Mouse (Mus musculus): Measurements from ENCODE around the gene Tm4sf5. TPM values are rescaled to one million over a fixed set of nuclear protein-coding genes. Genes with fewer than 3 reads are reported as not detected.
"Not testable (repeated sequence)": the region's sequence is repeated elsewhere in the genome, so short reads cannot be mapped to it uniquely, and the experiment has no call there.

The Tm4sf5 gene
- total RNA-seq (2021) = not detected
- long read RNA-seq, partial matches to known transcripts = 0 of 1 reads
- long read RNA-seq, other reads (novel, unspliced or antisense) = 1 of 1 reads

DNA sequence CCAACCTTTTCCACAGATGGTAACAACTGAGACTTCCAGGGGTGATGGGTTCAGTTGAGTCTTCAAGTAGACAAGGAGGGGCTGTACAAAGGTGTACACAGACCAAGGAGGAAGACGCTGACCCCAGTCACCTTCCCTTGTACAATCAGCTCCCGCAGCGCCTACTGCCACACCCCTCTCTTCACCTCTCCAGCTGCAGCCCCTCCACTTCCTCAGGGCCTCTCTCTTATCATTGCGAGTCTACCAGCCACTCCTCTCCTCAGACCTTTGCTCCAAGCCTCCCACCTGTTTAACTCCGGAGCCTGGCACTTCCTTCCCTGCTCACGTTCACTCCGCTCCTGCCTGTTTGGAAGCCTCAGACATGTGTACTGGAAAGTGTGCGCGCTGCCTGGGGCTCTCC lies at the start of gene Tm4sf5:
Gene Tm4sf5 (plus strand): TSS at position 275 of the 400 bp plus-strand sequence.
- DNase-seq (ENCODE audit: low spot score in 2 of 2) = no peak

DNA sequence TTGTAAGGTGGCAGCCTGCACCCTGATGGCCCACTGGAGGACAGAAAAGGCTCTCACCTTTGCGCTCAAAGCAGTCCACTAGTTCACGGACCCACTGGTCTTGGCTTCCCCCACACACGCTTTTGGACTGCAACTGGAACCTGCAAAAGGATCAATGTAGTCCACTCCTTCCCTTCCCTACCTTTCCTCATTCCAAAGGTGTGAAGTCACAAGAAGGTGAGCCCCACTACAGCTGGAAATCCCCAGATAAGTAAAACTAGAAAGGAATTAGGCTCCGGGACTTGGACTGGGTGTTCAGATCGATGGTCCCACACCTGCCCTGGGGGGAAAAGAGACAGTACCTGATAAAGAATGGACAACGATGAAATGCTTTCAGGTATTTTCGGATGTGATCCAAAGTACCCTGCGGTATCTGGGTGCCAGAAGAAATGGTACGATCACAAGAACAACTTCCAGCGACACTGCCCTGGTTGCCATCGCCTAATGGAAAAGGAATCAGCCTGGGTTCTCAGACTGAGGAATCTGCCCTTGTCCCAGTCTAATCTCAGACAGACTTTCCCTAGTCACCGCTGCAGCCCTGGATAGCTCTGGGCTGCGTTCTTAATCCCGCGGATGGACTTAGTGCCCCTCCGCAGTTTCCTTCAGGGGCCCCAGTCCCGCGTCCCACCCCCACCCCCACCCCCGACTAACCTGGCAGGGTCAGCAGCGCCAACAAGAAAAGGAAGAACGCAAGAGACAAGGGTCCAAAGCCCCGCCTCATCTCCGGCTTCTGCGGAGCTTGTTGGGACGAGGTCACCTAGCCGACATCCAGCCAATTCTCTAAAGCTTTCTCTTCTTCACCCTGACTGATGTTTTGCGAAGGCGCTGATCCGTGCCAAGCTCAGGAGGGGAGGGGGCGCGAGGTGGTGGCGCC lies 46.1 kb upstream of the Tm4sf5 start, which contains the start of gene Zmynd15:
Gene Zmynd15 (plus strand): TSS at position 746 of the 913 bp plus-strand sequence.
- no peak for DNase-seq (ENCODE audit: low spot score in 2 of 2)

DNA sequence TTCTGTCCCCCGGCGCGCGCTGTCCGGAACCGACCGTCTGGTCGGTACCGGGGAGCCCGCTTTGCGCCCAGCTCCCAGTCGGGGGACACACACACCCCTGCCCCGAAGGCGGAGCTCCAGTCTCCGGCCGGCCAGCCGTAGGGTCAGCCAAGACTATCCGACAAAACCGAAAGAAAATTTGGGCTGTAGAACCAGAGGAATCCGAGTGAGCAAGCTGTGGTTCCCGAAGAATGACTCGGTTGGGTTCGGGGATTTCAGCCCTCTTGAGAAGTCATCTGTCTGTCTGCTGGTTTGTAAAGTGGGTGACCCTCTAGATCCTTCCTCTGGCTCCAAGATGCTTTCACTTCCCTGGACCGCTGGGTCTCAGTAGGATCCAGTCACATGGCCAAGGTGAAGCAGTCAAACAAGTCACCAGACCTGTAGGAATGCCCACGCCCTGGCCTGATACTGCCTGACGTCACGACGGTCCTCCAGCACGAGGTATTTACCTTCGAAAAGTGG lies 45.4 kb upstream of the Tm4sf5 start, which contains the start of gene Cxcl16:
Gene Cxcl16 (minus strand): TSS at position 384 of the 501 bp plus-strand sequence.
- peak in 1 of 2 experiments; percentile 23 for DNase-seq (ENCODE audit: low spot score in 2 of 2)

DNA sequence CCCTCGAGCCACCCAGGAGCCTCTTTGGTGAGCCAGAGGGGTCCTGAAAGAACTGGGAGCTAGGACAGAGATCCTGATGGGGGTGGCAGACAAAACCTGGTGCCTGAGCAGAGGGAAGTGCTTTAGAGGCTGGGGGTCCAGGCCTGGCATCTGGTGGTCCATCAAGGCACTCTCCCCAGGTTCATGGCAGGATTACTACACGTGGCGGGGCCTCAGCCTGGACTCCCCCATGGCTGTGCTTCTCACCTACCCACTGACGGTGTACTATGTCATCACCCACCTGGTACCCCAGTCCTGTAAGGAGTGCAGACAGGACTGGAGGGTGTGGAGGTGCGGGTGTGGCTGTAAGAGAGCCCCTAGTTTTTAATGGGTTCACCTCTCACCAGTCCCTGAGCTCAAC lies 41.1 kb upstream of the Tm4sf5 start:
- DNase-seq (ENCODE audit: low spot score in 2 of 2) = no peak

DNA sequence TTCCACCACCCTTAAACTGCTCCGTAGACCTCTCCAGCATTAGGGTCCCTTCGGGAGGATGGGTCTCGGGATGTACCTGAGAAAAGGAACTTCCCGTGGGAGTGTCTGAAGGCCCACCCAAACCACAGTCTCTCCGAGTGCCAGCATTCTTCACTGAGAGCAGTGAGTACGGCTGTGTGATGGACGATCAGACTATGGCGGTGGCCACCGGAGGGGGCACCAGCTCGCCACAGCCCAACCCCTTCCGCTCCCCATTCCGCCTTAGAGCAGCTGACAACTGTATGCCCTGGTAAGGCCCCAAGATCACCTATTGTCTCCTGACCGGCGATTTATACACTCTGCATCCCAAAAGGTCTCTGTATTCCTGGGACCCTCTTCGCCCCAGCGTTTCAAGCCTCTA lies 39.8 kb upstream of the Tm4sf5 start:
- no peak for DNase-seq (ENCODE audit: low spot score in 2 of 2)

DNA sequence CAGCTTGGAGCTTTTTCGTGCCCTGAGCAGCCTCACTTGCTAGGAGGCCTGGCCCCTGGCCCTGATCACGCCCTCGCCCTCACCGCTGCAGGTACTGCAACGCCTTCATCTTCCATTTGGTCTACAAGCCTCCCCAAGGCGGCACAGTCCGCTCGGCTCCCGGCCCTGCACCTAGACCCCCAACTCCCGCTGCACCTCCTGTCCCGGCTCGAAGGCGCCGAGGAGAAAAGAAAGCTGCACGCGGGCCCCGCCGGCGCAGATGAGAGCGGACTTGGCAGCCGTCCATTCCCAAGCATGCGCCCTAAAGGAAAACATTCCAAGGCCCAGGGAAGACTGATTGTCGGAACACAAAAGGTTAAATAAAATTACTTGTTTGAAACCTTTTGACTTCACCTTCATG lies 39.2 kb upstream of the Tm4sf5 start:
- peak in 1 of 2 experiments; percentile 36 for DNase-seq (ENCODE audit: low spot score in 2 of 2)

DNA sequence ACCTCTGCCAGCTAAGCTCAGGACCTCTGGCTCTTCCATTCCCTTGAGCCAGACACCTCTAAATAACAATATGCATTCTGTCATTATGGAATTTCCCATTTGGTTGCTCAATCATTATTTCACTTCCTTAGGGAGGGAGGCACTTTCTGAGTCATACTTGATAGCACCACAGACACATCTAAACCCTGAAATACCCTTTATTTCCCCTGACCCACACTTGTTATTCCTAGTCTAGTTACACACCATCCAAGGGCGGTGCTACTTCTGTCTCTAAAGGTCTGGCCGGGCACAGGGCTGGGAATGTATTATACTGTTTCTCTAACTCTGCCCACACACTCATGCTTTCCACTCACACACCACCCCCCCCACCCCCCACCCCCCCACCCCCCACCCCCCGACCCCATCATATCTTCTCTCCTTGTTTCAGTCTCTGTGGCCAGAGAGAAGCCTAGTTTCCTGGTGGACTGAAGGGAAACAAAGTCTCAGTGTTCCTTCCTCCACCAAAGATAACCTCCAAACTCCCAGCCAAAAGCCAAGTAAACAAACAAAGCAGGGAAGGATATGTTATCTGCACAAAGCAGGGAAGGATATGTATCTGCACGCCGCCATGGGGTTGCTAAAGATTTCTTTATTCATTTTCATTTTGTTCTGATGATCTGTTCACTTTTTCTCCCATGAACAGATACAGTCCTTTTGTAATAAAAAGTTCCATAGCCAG lies 37.0 kb upstream of the Tm4sf5 start:
- DNase-seq (ENCODE audit: low spot score in 2 of 2) = no peak

DNA sequence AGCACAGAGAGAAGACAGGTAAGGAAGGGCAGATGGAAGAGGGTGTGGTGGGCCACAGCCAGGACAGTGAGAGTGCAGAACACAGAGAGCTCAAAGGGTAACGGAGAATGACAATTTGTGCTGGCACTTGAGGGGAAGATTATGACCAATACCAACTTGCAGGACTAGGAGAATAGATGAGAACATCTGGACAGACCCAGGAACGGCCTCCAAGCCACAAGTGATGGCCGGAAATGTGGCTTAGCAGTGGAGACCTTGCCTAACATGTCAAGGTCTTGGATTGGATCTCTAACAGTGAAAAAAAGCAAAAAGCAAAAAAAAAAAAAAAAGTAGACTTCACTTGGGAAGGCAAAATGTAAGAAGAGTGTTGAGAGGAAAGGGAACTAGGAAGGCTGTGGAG lies 35.3 kb upstream of the Tm4sf5 start:
- no peak for DNase-seq (ENCODE audit: low spot score in 2 of 2)

DNA sequence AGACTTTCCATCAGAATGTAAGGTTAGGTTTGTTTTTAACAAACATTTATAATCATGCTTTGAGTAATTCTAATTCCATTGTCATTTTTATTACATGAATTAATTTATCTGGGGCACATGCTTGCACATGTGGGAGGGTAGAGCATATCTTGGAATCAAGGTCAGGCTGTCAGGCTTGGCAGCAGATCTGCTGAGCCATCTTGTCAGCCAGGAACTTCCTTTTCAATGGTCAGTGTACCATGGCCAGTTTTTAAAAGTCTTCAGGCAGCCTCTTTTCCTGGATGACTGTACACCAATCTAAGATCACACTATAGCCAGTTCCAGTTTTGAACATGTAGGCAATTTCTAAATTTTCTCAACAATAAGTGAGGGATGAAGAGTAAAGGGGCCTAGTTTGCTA lies 32.3 kb upstream of the Tm4sf5 start:
- no peak for DNase-seq (ENCODE audit: low spot score in 2 of 2)

DNA sequence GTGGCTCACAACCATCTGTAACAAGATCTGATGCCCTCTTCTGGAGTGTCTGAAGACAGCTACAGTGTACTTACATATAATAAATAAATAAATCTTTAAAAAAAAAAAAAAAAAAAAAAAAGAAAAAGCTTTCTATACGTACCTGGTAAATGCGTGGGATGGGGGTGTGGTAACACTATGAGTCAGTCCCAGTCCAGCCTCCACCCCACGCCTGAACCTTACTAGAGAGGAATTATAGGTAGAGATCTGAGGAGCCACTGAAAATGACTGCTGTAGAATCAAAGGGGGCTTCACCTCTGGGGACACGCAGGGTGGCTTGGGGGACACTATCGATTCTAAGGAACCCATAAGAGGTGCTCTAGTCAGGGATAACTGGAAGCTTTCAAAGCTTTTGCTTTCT lies 31.8 kb upstream of the Tm4sf5 start:
- not testable (repeated sequence) for DNase-seq (ENCODE audit: low spot score in 2 of 2)

DNA sequence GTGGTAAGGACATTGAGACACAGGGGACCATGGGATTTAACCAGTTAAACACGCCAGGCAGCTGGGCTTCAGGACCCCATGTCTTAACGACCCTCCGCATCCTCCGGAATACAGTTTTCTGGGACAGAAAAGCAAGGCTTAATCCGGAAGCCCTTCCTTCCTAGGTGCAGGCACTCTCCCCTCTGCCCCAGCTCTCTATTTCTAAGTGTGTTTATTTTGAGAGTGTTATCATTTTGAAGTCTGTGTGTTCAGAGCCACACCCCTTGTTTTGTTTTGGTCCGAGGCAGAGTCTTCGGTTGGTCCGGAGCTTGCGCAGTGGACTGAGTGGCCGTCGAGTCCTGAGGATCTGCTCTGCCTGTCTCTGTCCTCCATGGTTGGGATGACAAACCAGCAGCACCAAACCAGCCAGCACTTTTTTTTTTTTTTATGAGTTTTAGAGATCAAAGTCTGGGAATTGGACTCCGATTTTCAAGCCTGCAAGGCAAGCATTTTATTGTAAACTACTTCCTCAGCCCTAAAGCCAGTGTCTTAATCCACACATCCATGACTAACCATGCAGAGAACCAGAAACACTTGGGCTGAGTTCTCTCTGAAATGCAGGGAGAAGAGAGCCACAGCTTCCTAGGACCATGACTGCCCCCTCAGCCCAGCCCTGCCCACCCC lies 30.0 kb upstream of the Tm4sf5 start:
- DNase-seq (ENCODE audit: low spot score in 2 of 2) = no peak

DNA sequence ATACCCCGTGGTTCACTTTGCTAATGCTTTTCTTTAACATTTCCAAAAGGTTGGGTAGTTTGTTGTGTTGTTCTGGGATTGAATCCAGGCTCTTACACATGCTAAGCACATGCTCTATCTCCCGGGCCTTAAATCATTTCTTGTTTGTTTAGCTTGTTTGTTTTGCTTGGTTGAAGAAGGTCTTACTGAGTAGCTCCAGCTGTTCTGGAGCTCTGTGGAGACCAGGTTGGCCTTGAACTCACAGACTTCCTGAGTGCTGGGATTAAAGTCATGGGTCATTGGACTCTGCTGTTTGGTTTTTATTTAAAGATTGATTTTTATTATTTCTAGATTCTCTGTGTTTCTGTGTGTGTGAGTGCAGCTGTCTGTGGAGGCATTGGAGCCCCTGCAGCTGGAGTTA lies 19.5 kb upstream of the Tm4sf5 start:
- DNase-seq (ENCODE audit: low spot score in 2 of 2) = no peak

DNA sequence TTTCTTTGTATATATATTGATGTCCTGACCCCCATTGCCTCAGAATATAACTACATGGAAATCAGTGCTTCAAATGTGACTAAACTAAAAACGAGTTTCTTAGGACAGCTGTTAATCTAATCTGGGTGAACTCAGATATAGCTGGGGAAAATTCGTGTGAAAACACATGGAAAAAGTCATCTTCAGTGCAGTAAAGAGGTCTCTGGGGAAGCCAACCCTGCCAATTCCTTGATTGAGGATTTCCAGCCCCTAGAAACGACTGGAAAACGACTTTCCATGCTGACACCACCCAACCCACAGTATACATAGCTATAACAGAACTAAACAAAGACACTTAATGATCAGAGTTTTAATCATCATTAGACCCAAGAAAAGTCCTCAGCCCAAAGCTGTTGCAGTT lies 17.2 kb upstream of the Tm4sf5 start:
- DNase-seq (ENCODE audit: low spot score in 2 of 2) = no peak

DNA sequence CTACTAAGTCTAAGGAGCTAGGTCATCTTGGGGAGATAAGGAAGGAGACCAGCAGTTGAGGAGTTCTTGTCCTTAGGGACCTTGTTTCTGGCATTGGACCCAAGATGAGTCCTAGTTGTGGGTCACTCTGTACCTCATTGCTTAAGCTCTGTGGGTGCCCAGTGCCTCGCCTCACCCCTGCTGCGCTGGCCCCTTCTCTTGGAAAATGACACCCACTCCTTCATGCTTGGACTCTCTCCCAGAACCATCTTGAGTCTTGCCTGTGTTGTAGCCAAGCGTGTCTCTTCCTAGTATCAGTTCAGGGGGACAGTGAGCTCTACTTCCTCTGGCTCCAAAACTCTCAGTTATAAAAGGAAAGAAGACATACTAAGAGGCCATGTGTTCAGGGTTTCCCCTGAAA lies 15.9 kb upstream of the Tm4sf5 start:
- no peak for DNase-seq (ENCODE audit: low spot score in 2 of 2)

DNA sequence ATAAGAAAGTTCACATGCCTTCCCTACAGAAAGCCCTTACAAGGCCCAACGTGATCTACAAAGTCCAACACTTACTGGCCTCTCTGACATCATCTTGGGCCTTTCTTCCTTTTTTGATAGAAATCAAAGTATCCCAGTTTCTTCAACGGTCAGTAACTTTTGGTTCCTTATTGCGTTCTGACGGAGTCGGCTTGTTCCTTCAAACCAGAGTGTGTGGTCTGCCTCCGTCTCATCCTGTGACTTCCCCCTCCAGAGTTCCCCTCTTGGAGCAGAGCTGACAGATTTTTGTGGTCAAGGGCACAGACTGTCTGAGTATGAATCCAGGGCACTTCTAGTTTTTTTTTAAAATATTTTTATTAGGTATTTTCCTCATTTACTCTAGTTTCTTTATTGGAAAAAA lies 15.4 kb upstream of the Tm4sf5 start:
- no peak for DNase-seq (ENCODE audit: low spot score in 2 of 2)

DNA sequence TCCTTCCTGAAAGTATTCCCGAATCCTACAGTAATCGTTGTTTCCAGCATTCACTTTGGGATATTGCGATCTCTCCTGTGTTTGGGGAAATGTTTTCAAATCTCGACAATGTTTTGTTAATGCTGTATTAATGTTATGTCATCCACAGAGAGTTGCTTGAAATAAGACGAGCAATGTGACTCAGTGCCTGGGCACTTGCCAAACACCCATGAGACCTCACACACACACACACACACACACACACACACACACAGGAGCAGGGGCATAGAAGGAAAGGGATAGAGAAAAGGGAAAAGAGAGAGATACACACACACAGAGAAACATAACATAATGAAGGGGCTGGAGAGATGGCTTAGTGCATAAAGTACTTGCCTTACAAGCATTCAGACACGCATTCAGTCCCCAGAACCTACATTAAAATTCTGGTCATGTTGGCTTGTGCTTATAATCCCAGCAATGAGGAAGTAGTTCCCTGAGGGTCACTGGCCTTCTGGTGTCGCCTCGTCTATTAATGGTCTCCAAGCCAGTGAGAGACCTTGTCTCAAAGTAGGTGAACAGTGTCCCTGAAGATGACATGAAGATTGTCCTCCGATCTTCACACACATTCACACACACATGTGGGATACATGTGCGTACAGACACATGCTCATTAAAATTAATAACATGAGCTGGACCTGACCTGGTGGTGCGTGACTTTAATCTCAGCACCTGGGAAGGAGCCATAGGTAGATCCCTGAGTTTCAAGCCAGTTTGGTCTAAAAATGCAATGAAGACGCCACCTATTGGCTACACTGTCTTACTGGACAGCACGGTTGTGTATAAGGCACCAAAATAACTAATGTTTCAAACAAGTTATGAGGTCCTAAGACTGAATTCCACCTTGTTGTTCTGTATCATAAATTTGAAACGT lies 5.2 kb upstream of the Tm4sf5 start:
- DNase-seq (ENCODE audit: low spot score in 2 of 2) = no peak

DNA sequence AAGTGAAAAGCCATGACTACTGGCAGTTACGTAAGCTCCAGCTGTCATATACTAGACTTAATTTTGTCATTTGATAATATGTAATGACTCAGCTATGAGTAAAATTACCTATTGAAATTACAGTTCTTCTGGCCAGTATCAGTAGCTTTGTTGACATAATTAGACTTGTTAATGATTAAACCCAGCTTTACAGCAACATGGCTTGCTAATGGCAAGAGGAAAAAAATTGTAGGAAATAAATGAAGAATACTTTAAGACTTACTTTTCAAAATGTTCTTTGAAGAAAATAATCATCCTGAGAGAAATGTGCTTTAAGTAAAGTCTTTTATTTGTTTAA lies 4.6 kb upstream of the Tm4sf5 start:
- DNase-seq (ENCODE audit: low spot score in 2 of 2) = no peak

DNA sequence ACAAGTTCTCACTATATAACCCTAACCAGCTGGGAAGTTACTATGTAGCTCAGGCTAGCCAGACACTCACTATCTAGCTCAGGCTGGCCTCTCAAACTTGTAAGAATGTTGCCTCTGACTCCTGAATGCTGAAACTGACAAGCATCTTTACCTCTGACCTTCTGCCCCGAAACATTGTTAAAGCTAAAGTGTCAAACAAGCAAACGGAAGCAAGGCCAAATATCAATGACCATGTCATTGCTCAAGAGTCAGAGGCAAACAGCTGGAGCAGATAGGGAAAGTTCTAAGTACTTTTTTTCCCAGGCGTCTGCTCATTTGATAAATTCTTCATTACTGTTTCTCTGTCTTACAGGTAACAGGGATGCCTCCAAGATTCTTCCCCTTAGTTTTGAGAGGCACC lies 3.0 kb upstream of the Tm4sf5 start:
- no peak for DNase-seq (ENCODE audit: low spot score in 2 of 2)

DNA sequence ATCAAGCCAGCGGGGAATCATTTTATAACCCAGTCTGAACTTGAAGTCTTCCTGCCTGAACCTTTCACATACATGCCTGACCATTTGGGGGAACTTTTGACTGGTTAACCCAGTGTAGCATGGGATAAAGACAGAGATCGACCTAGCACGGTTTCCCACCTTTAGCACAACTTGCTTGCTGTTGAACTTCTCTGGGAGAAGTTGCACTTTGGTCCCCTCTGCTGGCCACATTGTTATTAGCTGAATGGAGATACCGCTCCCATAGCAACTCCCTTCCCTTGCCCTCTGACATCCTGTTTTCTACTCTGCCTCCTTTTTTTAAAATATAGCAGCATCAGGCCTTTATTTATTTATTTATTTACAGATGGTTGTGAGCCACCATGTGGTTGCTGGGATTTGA lies 1.3 kb downstream of the Tm4sf5 start:
- DNase-seq (ENCODE audit: low spot score in 2 of 2) = peak; percentile 70 to 77

DNA sequence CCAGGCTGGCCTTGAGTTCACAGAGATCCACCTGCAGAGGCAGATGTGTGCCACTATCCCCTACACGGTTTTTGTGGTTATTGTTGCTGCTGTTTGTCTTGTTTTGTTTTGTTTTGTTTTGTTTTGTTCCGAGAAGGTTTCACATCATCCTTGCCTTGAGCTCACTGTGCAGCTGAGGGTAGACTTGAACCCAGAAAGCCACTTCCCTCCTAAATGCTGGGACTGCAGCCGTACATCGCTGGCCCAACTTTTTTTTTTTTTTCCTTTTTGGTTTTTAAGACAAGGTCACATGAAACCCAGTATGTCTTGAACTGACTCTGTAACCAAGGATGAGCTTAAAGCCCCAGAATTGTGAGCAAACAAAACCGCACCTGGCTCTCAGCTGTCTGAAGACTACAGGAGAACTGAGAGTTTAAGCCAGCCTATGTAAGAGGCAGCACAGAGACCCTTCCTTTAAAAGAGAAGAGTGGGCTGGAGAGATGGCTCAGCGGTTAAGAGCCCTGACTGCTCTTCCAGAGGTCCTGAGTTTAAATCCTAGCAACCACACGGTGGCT lies 2.0 kb downstream of the Tm4sf5 start:
- no peak for DNase-seq (ENCODE audit: low spot score in 2 of 2)
